Mouse (Mus musculus): ENCODE data around the gene Fam163a.

GRCm38 (mm10) chr1:156087586-156087985 is 117.2 kb downstream of the Fam163a start:
- TF ChIP-seq MAX (IDR thresholded peaks at IDR 0.05) (no peak), CTCF (IDR thresholded peaks at IDR 0.05; ENCODE audit: control insufficient read depth, insufficient read depth, insufficient read length) (no peak)

Data from C2C12 (cell line).